Mouse (Mus musculus) intestine, embryonic 16.5 days (tissue): ENCODE results near the gene Srebf1. TPM values are rescaled to one million over a fixed set of nuclear protein-coding genes. Genes with fewer than 3 reads are reported as not detected.

ENCODE experiments used
- ATAC-seq: fragments of 200-750 bp; cut with Nextera tagmentation; 2 replicates; pipeline ENCODE4 v1.8.0; 2017; ENCODE audit warnings: moderate TSS enrichment, moderate library complexity
- H3K27ac ChIP-seq: fragments of 300-500 bp; sonication (generic); 2 replicates; pipeline ENCODE4 v1.5.1; 2014; ENCODE audit warnings: mild to moderate bottlenecking, low read length
- H3K27me3 ChIP-seq: fragments of 300-500 bp; sonication (generic); replicated peaks from 2 replicates; pipeline ENCODE4 v1.6.1; 2014; ENCODE audit warnings: low read length, control low read depth, mixed read lengths; ENCODE audit not compliant: control insufficient read depth, insufficient read depth
- H3K36me3 ChIP-seq: fragments of 300-500 bp; sonication (generic); 2 replicates; pipeline ENCODE4 v1.6.1; 2014; ENCODE audit warnings: low read length, control low read depth; ENCODE audit not compliant: control insufficient read depth, insufficient read depth
- H3K4me1 ChIP-seq: fragments of 300-500 bp; sonication (generic); 2 replicates; pipeline ENCODE4 v1.6.1; 2014; ENCODE audit warnings: low read length, control low read depth, mixed read lengths; ENCODE audit not compliant: control insufficient read depth, insufficient read depth
- H3K4me2 ChIP-seq: fragments of 300-500 bp; sonication (generic); 2 replicates; pipeline ENCODE4 v1.6.1; 2014; ENCODE audit warnings: low read depth, low read length, control low read depth
- H3K4me3 ChIP-seq: fragments of 300-500 bp; sonication (generic); 2 replicates; pipeline ENCODE4 v1.5.1; 2014; ENCODE audit warnings: mild to moderate bottlenecking, low read length
- H3K9ac ChIP-seq: fragments of 300-500 bp; sonication (generic); 2 replicates; pipeline ENCODE4 v1.6.1; 2014; ENCODE audit warnings: low read depth, low read length
- H3K9me3 ChIP-seq: fragments of 300-500 bp; sonication (generic); 2 replicates; pipeline ENCODE4 v1.6.1; 2016; ENCODE audit warnings: low read length, control low read depth; ENCODE audit not compliant: control insufficient read depth
- WGBS: fragments of 180-500 bp; shearing (Covaris S2); extraction: QIAGEN DNeasy Blood & Tissue Kit; methylation state at CpG from one replicate; pipeline ENCODE4 v1.1.7; 2014; 5-methylcytosine and 5-hydroxymethylcytosine counted together
- polyA plus RNA-seq: library from polyadenylated mRNA; unstranded; fragments of >200 nt; fragmentation: Nextera tagmentation; extraction: Ambion mirVana; gene quantifications from 2 replicates; pipeline ENCODE4 v1.2.1, GENCODE M21; 2015

The Srebf1 gene
- polyA plus RNA-seq, 1 experiment from 2014 or later: 81.0 TPM

DNA sequence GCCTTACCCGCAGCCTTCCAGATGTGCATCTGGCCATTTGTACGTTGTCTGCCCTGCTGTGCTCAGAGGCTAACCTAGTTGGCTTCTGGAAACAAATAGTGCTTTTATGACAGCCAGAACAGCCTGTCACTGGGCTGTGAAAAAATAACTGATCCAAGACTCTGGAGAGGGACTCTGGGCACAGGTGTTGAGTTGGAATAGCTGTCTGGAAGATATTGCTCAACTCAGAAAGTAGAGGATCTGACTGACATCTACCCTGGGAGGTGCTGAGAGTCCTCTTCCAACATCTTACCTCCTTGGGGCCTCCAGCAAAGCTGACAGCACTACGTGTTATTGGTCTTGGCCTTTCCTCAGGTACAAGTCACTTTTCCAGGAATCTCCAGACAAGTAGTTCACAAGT lies 33.3 kb upstream of the Srebf1 start:
- Histone ChIP-seq H3K27ac (no peak overlapping the region), H3K27me3 (no peaks in the 10 kb centered on the region), H3K4me3 (no peak overlapping the region), H3K9me3 (no peaks in the 10 kb centered on the region), H3K4me1 (0 out of 2 replicates have a peak, but pooled peaks cover 2% of the 10 kb centered on the region), H3K9ac (no peak overlapping the region), H3K4me2 (no peak overlapping the region), H3K36me3 (peaks cover 3% of the 10 kb centered on the region; the same call in 1 of the 2 replicates)
- no peak for ATAC-seq
- WGBS: 75% methylated on average over 3 of the region's 3 CpGs

DNA sequence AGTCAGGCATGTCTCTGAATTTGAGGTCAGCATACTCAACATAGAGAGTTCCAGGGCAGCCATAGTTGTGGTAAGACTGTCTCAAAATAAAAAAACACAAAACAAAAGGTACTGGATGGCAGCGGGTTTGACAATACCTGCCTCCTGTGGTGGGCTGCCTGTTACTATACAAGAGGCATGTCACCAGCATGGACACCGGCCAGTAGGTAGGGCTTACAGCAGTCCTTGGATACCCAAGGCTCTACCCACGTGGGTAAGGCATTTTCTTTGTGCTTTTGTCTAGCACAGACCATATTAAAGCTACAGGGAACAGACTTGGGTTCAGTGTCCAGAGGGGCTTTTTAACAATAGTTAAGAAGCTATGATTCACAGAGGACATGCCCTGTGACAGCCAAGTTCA lies 32.8 kb upstream of the Srebf1 start:
- H3K36me3 ChIP-seq: peaks cover 6% of the 10 kb centered on the region; the same call in 1 of the 2 replicates
- WGBS: 81% methylated on average over 3 of the region's 3 CpGs
- no peak for ATAC-seq

DNA sequence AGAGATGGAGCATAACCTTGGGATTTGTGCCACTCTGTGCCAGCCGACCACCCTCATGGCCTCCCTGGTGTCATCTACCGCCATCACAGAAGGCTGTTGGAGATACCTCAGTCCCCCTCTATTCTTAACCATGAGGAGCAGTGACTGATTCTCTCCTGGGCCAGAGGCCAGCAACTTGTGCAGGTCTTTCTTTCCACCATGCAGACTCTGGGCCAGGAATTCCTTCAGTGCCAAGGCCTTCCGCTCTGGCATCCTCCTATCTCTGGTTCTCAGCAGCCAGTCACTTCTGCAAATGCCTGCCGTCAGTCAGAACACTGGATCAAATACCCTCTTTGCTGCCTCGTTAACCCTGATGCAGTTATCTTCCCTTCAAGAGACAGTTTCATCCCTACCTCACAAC lies 31.9 kb upstream of the Srebf1 start:
- H3K36me3 ChIP-seq: peaks cover 6% of the 10 kb centered on the region; the same call in 1 of the 2 replicates
- H3K9ac ChIP-seq: no peak overlapping the region
- ATAC-seq: no peak
- no peak overlapping the region for H3K27ac ChIP-seq
- no peak overlapping the region for H3K4me3 ChIP-seq
- no peaks in the 10 kb centered on the region for H3K27me3 ChIP-seq
- 0 out of 2 replicates have a peak, but pooled peaks cover 2% of the 10 kb centered on the region for H3K9me3 ChIP-seq
- H3K4me1 ChIP-seq: 0 out of 2 replicates have a peak, but pooled peaks cover 2% of the 10 kb centered on the region
- no peak overlapping the region for H3K4me2 ChIP-seq
- WGBS: 85% methylated on average over 5 of the region's 5 CpGs

More for the DNA sequence above, 32.8 kb upstream of the Srebf1 start:
- Histone ChIP-seq H3K27ac (no peak overlapping the region), H3K27me3 (no peaks in the 10 kb centered on the region), H3K9ac (no peak overlapping the region), H3K4me3 (no peak overlapping the region), H3K9me3 (0 out of 2 replicates have a peak, but pooled peaks cover 2% of the 10 kb centered on the region), H3K4me1 (0 out of 2 replicates have a peak, but pooled peaks cover 2% of the 10 kb centered on the region), H3K4me2 (no peak overlapping the region)

GRCm38 (mm10) chr11:60253546-60253945 lies 31.2 kb upstream of the Srebf1 start:
- no peak overlapping the region for H3K4me2 ChIP-seq
- WGBS: 85% methylated on average over 2 of the region's 2 CpGs
- ATAC-seq: no peak
- no peak overlapping the region for H3K27ac ChIP-seq
- 0 out of 2 replicates have a peak, but pooled peaks cover 2% of the 10 kb centered on the region for H3K4me1 ChIP-seq
- no peaks in the 10 kb centered on the region for H3K27me3 ChIP-seq
- H3K9ac ChIP-seq: no peak overlapping the region
- H3K36me3 ChIP-seq: peaks cover 6% of the 10 kb centered on the region; the same call in 1 of the 2 replicates
- H3K4me3 ChIP-seq: no peak overlapping the region
- H3K9me3 ChIP-seq: 0 out of 2 replicates have a peak, but pooled peaks cover 2% of the 10 kb centered on the region

- ATAC-seq: peak; percentile 33; the same call in 1 of the 2 replicates
- Histone ChIP-seq H3K4me1 (no peaks in the 10 kb centered on the region), H3K27me3 (no peaks in the 10 kb centered on the region), H3K9ac (no peak overlapping the region), H3K4me3 (no peak overlapping the region), H3K4me2 (no peak overlapping the region), H3K9me3 (0 out of 2 replicates have a peak, but pooled peaks cover 2% of the 10 kb centered on the region), H3K27ac (no peak overlapping the region), H3K36me3 (peaks cover 6% of the 10 kb centered on the region; the same call in 1 of the 2 replicates)
- WGBS: 61% methylated on average over 6 of the region's 6 CpGs
Observed at GRCm38 (mm10) chr11:60250971-60251643, 28.7 kb upstream of the Srebf1 start.

DNA sequence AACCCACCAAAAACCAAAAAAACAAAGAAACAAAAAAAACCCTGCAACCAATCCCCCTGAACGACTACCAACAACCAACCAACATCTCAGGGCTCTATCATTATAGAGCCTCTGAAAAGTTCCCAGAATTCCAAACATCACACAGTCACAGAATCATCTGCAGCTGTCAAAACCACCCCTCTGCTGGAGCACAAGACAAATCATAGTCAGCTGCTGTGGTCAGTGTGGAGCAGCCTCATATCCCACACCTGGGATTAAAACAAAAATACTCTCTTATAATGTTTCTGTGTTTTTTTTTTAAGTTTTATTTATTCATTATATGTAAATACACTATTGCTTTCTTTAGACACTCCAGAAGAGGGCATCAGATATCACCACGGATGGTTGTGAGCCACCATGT lies 27.5 kb upstream of the Srebf1 start:
- Histone ChIP-seq H3K4me1 (peaks cover 2% of the 10 kb centered on the region; the same call in 1 of the 2 replicates), H3K4me3 (no peak overlapping the region), H3K36me3 (peaks cover 6% of the 10 kb centered on the region; the same call in 1 of the 2 replicates), H3K27me3 (no peaks in the 10 kb centered on the region), H3K4me2 (no peak overlapping the region), H3K27ac (no peak overlapping the region), H3K9ac (no peak overlapping the region), H3K9me3 (0 out of 2 replicates have a peak, but pooled peaks cover 2% of the 10 kb centered on the region)
- WGBS: 86% methylated on average over 2 of the region's 2 CpGs
- no peak for ATAC-seq

- Histone ChIP-seq H3K27ac (no peak overlapping the region), H3K36me3 (peaks cover 3% of the 10 kb centered on the region; the same call in 1 of the 2 replicates), H3K9ac (no peak overlapping the region), H3K4me3 (no peak overlapping the region), H3K4me1 (peaks cover 3% of the 10 kb centered on the region; the same call in 1 of the 2 replicates), H3K27me3 (no peaks in the 10 kb centered on the region), H3K9me3 (0 out of 2 replicates have a peak, but pooled peaks cover 2% of the 10 kb centered on the region), H3K4me2 (no peak overlapping the region)
- no peak for ATAC-seq
- WGBS: 41% methylated on average over 13 of the region's 13 CpGs
Observed at GRCm38 (mm10) chr11:60248596-60249404, 26.4 kb upstream of the Srebf1 start.

- Histone ChIP-seq H3K27ac (no peak overlapping the region), H3K36me3 (peaks cover 3% of the 10 kb centered on the region; the same call in 1 of the 2 replicates), H3K9me3 (0 out of 2 replicates have a peak, but pooled peaks cover 2% of the 10 kb centered on the region), H3K4me2 (no peak overlapping the region), H3K9ac (no peak overlapping the region), H3K27me3 (no peaks in the 10 kb centered on the region), H3K4me1 (peaks cover 3% of the 10 kb centered on the region; the same call in 1 of the 2 replicates), H3K4me3 (no peak overlapping the region)
- ATAC-seq: no peak
- WGBS: 51% methylated on average over 5 of the region's 5 CpGs
Observed at GRCm38 (mm10) chr11:60247753-60248550, 25.6 kb upstream of the Srebf1 start.
